Mouse (Mus musculus) embryonic fibroblast, embryonic 13.5 days (primary cell): ENCODE results near the gene Hoxa2.

ENCODE experiments used
- CTCF ChIP-seq: IDR thresholded peaks from 2 replicates; pipeline ENCODE4 v1.5.1; 2011; ENCODE audit warnings: mild to moderate bottlenecking, control low read depth, low read length, moderate library complexity, borderline replicate concordance; ENCODE audit not compliant: insufficient read depth
- POLR2A ChIP-seq: IDR thresholded peaks from 2 replicates; pipeline ENCODE4 v1.6.1; 2011; ENCODE audit warnings: low read depth, mild to moderate bottlenecking, control low read depth, low read length, moderate library complexity

GRCm38 (mm10) chr6:52206882-52207683 is 42.5 kb upstream of the Hoxa2 start:
- TF ChIP-seq POLR2A, result no peak
- no peak for TF ChIP-seq CTCF
